Mouse (Mus musculus) embryonic fibroblast, embryonic 13.5 days (primary cell): ENCODE data around the gene Bcat1.

Experiments
- CTCF ChIP-seq: IDR thresholded peaks from 2 replicates; pipeline ENCODE4 v1.5.1; 2011; ENCODE audit warnings: mild to moderate bottlenecking, control low read depth, low read length, moderate library complexity, borderline replicate concordance; ENCODE audit not compliant: insufficient read depth
- POLR2A ChIP-seq: IDR thresholded peaks from 2 replicates; pipeline ENCODE4 v1.6.1; 2011; ENCODE audit warnings: low read depth, mild to moderate bottlenecking, control low read depth, low read length, moderate library complexity

DNA sequence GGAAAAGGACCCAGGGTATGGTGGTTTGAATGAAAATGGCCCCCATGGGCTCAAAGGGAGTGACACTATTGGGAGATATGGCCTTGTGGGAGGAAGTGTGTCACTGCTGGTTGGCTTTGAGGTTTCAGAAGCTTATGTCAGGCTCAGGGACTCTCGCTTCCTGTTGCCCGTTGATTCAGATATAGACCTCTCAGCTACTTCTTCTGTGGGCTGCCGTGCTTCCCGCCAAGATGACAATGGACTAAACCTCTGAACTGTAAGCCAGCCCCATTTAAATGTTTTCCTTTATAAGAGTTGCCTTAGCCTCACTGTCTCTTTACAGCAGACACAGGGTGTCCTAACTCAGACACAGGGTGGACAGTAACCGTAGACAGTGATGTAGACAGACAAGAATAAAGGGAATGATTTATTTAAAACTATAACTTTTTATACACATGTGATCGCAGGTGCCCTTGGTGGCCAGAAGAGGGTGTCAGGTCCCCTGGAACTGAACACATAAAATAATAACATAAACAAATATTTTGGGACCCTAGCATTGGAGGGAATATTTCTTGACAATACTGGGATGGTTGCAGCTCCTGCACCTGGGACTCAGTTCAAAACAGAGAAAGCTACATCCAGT, 39.6 kb upstream of the Bcat1 start, which contains the start of gene Lrmp:
- TF ChIP-seq CTCF (no peak), POLR2A (no peak)
